Mouse (Mus musculus) retina, postnatal 7 days (tissue): ENCODE measurements around the gene Flt1.

Source experiments
- DNase-seq: peaks from one replicate; pipeline ENCODE4 v3.0.0-alpha.2; 2012; ENCODE audit warnings: low read depth, low spot score

Flt1 gene

GRCm38 (mm10) chr5:147725831-147726700 lies at the start of gene Flt1:
Flt1 (minus strand) TSS chr5:147726011.
- no peak for DNase-seq

GRCm38 (mm10) chr5:147775222-147775621 lies 49.4 kb upstream of the Flt1 start:
- DNase-seq: no peak

- no peak for DNase-seq
Observed at GRCm38 (mm10) chr5:147769918-147770317, 44.1 kb upstream of the Flt1 start.

GRCm38 (mm10) chr5:147764061-147764460 lies 38.2 kb upstream of the Flt1 start:
- DNase-seq: no peak

GRCm38 (mm10) chr5:147761984-147762383 lies 36.2 kb upstream of the Flt1 start:
- DNase-seq: no peak

- DNase-seq: no peak
Observed at GRCm38 (mm10) chr5:147761275-147761674, 35.5 kb upstream of the Flt1 start.

GRCm38 (mm10) chr5:147758640-147759319 lies 33.0 kb upstream of the Flt1 start:
- DNase-seq: no peak

GRCm38 (mm10) chr5:147757832-147758587 lies 32.2 kb upstream of the Flt1 start:
- DNase-seq: no peak

- DNase-seq: no peak
Observed at GRCm38 (mm10) chr5:147752914-147753341, 27.1 kb upstream of the Flt1 start.

GRCm38 (mm10) chr5:147751673-147752130 lies 25.9 kb upstream of the Flt1 start:
- DNase-seq: no peak

- no peak for DNase-seq
Observed at GRCm38 (mm10) chr5:147749972-147750371, 24.2 kb upstream of the Flt1 start.

GRCm38 (mm10) chr5:147748081-147748581 lies 22.3 kb upstream of the Flt1 start:
- no peak for DNase-seq

GRCm38 (mm10) chr5:147744900-147745653 lies 19.3 kb upstream of the Flt1 start:
- no peak for DNase-seq

GRCm38 (mm10) chr5:147742468-147743111 lies 16.8 kb upstream of the Flt1 start:
- DNase-seq: no peak

- no peak for DNase-seq
Observed at GRCm38 (mm10) chr5:147736766-147737280, 11.0 kb upstream of the Flt1 start.

- DNase-seq: no peak
Observed at GRCm38 (mm10) chr5:147733682-147734081, 7.9 kb upstream of the Flt1 start.

- no peak for DNase-seq
Observed at GRCm38 (mm10) chr5:147732926-147733325, 7.1 kb upstream of the Flt1 start.

GRCm38 (mm10) chr5:147727481-147727880 lies 1.7 kb upstream of the Flt1 start:
- DNase-seq: no peak

- DNase-seq: no peak
Observed at GRCm38 (mm10) chr5:147726701-147727393, 1.0 kb upstream of the Flt1 start.
